Mouse (Mus musculus) embryonic fibroblast, embryonic 13.5 days (primary cell): ENCODE measurements around the gene Btrc. TPM values are rescaled to one million over a fixed set of nuclear protein-coding genes. Genes with fewer than 3 reads are reported as not detected.
"Not testable (repeated sequence)": the region's sequence is repeated elsewhere in the genome, so short reads cannot be mapped to it uniquely, and the experiment has no call there.

Experiments used
- H3K27ac ChIP-seq: 2 replicates; pipeline ENCODE4 v1.5.1; 2012; ENCODE audit warnings: low read length, control low read depth, inconsistent platforms; ENCODE audit not compliant: insufficient read depth
- H3K4me1 ChIP-seq: 2 replicates; pipeline ENCODE4 v1.6.1; 2011; ENCODE audit warnings: low read length; ENCODE audit not compliant: control insufficient read depth, insufficient read depth
- H3K4me3 ChIP-seq: 2 replicates; pipeline ENCODE4 v1.5.1; 2011; ENCODE audit warnings: mild to moderate bottlenecking, control low read depth, low read length; ENCODE audit not compliant: insufficient read depth
- CTCF ChIP-seq: IDR thresholded peaks from 2 replicates; pipeline ENCODE4 v1.5.1; 2011; ENCODE audit warnings: mild to moderate bottlenecking, control low read depth, low read length, moderate library complexity, borderline replicate concordance; ENCODE audit not compliant: insufficient read depth
- POLR2A ChIP-seq: IDR thresholded peaks from 2 replicates; pipeline ENCODE4 v1.6.1; 2011; ENCODE audit warnings: low read depth, mild to moderate bottlenecking, control low read depth, low read length, moderate library complexity
- polyA plus RNA-seq: library from polyadenylated mRNA; stranded (reverse); fragments of >200 nt; gene quantifications from 2 replicates; pipeline ENCODE4 v1.2.4, GENCODE M21; 2011; ENCODE audit warnings: low read depth; ENCODE audit not compliant: missing spikeins, insufficient read length

Gene Btrc
- polyA plus RNA-seq, 1 experiment, result 33.8 TPM

- no peak overlapping the region for H3K4me3 ChIP-seq
- TF ChIP-seq CTCF (no peak), POLR2A (no peak)
- H3K27ac ChIP-seq, result no peak overlapping the region
- H3K4me1 ChIP-seq, result no peaks in the 10 kb centered on the region
Measured at GRCm38 (mm10) chr19:45542061-45542460, 178.5 kb downstream of the Btrc start.

- Histone ChIP-seq H3K27ac (no peak overlapping the region), H3K4me1 (no peaks in the 10 kb centered on the region), H3K4me3 (peak overlapping the region; percentile 39)
- TF ChIP-seq POLR2A (no peak), CTCF (no peak)
Measured at GRCm38 (mm10) chr19:45544152-45544924, 180.8 kb downstream of the Btrc start.

- TF ChIP-seq CTCF (peak; percentile 77), POLR2A (no peak)
- no peaks in the 10 kb centered on the region for H3K4me1 ChIP-seq
- H3K4me3 ChIP-seq, result peak overlapping the region; percentile 39
- no peak overlapping the region for H3K27ac ChIP-seq
Measured at GRCm38 (mm10) chr19:45544925-45545321, 181.4 kb downstream of the Btrc start.

- H3K27ac ChIP-seq, H3K4me3 ChIP-seq, H3K4me1 ChIP-seq: not testable (repeated sequence)
Measured at GRCm38 (mm10) chr19:45548196-45548595, 184.7 kb downstream of the Btrc start.

GRCm38 (mm10) chr19:45549128-45549915 is 185.8 kb downstream of the Btrc start:
- H3K4me1 ChIP-seq, result no peaks in the 10 kb centered on the region
- TF ChIP-seq POLR2A, result no peak
- TF ChIP-seq CTCF, result no peak
- no peak overlapping the region for H3K4me3 ChIP-seq
- no peak overlapping the region for H3K27ac ChIP-seq

GRCm38 (mm10) chr19:45549948-45550347 is 186.4 kb downstream of the Btrc start:
- TF ChIP-seq CTCF (no peak), POLR2A (no peak)
- Histone ChIP-seq H3K27ac (no peak overlapping the region), H3K4me3 (no peak overlapping the region), H3K4me1 (no peaks in the 10 kb centered on the region)

- Histone ChIP-seq H3K4me3 (no peak overlapping the region), H3K4me1 (no peaks in the 10 kb centered on the region), H3K27ac (no peak overlapping the region)
- no peak for TF ChIP-seq POLR2A
- TF ChIP-seq CTCF, result no peak
Measured at GRCm38 (mm10) chr19:45552187-45552586, 188.7 kb downstream of the Btrc start.

GRCm38 (mm10) chr19:45554136-45554535 is 190.6 kb downstream of the Btrc start:
- TF ChIP-seq POLR2A, result no peak
- no peak for TF ChIP-seq CTCF
- Histone ChIP-seq H3K4me1 (no peaks in the 10 kb centered on the region), H3K4me3 (no peak overlapping the region), H3K27ac (no peak overlapping the region)

- H3K27ac ChIP-seq, result no peak within 1 kb of the TSS
- peak within 1 kb of the TSS; percentile 93 for H3K4me3 ChIP-seq
- TF ChIP-seq POLR2A, result peak; percentile 62
- TF ChIP-seq CTCF, result no peak
- peaks cover 4% of the 10 kb centered on the region; the same call in 1 of the 2 replicates for H3K4me1 ChIP-seq
Measured at GRCm38 (mm10) chr19:45560153-45560890, 196.8 kb downstream of the Btrc start, which contains the start of the genes Poll and Gm17018. Poll (minus strand) TSS chr19:45560531. Gm17018 (plus strand) TSS chr19:45560615.
